Mouse (Mus musculus) ZHBTc4 (cell line): Measurements from ENCODE around the gene Cd320.
A peak's percentile ranks its signal among the peaks of the same experiment; 100 is the strongest.
"Not testable (repeated sequence)": the region's sequence is repeated elsewhere in the genome, so short reads cannot be mapped to it uniquely, and the experiment has no call there.

Experiments used
- DNase-seq: peaks from one replicate; pipeline ENCODE4 v3.0.0-alpha.2; 2011; ENCODE audit warnings: low read depth, low spot score

Gene Cd320

DNA sequence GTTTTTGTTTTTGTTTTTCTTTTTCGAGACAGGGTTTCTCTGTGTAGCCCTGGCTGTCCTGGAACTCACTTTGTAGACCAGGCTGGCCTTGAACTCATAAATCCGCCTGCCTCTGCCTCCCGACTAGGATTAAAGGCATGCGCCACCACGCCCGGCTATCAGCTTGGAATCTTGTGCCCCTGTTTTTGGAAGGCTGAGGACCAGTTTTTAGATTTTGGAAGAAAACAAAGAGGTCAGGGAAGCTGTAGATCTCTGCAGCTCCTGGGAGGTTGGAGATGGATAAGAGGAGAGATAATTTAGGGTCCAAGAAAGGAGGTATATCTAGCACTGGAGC lies 17.9 kb upstream of the Cd320 start:
- DNase-seq, result not testable (repeated sequence)

DNA sequence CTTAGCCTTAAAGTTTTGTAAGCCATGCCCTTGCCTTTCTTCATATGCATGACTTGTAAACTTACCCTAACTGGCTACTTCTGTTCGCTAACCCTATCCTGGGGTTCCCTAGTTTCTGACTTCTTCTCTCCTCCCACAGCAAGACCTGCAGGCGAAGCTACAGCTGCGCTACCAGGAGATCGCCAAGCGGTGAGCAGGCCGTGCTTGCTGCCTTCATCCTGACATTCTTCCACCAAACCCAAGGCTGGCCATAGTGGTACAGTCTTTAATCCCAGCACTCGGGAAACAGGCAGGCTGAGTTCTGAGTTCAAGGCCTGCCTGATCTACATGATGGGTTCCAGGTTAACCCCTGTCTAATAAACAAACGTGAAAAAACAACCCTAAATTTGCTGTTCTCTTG lies 17.4 kb upstream of the Cd320 start:
- DNase-seq, result no peak

DNA sequence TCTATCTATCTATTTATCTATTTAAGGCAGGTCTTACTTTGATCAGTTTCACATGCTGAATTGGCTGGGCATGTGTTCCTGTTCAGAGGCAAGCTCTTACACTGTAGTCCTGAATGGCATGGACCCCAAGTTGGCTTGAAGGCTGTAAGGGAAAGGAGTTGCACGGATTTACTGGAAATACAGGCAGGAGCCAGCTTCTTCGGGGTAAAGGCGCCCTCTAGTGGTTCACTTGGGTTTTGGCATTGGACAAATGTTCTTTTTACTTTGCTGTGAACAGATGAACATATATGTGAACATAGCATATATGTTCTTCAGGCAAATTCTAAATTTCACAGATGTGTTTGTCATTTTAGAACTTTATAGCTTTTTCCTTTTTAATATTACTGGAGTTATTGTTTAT lies 16.0 kb upstream of the Cd320 start:
- DNase-seq, result peak; percentile 85

DNA sequence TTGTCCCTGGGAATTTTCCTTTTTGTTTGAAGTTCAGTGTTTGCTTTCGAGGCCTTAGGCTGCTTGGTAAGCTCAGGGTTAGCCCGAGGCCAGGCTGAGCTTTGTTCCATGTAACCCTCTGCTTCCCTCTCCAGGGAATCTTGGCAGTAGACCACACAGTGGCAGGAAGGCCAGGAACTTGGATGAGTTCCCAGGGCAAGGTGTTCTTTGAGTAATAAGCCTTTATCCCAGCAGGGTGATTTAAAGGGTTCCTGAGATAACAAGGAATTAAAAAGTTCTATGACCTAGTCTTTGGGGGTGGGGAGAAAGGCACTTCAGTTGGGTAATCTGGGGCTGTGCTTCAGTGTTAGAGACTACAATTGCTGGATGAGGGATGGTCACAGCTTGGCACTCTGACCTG lies 14.0 kb upstream of the Cd320 start:
- no peak for DNase-seq

DNA sequence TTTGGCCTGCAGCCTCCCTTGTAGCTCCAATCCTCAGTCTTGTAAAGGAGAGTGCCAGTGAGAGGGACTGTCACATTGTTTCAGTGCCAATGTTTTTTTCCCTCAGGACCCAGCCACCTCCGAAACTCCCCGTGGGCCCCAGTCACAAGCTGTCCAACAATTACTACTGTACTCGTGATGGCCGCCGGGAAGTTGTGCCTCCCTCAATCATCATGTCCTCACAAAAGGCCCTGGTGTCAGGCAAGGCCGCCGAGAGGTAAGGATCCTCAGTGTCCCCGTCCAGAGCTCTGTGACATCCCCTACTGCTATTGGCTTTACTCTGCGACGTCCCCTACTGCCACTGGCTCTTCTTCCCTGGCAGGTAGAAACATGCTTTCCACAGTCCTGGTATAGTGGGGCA lies 13.3 kb upstream of the Cd320 start:
- DNase-seq, result no peak

DNA sequence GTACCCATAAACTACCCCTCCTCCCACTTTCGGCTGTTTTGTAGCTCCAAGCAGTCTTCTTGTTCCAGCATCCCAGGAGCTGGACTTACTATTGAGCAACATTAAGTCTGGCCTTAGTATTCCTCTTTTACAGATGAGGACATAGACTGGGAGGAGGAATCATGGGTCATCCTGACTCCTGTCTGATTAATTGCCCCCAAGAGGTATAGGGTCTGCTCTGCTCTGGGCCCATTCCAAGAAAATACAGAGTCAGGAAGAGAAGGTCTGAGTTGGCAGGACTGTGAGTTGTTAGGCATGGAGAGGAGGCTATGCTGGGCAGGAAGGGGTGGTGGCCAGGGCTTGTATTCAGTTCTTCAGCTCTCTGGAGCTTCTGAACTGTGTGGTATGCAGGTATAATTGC lies 1.3 kb downstream of the Cd320 start:
- DNase-seq, result no peak

DNA sequence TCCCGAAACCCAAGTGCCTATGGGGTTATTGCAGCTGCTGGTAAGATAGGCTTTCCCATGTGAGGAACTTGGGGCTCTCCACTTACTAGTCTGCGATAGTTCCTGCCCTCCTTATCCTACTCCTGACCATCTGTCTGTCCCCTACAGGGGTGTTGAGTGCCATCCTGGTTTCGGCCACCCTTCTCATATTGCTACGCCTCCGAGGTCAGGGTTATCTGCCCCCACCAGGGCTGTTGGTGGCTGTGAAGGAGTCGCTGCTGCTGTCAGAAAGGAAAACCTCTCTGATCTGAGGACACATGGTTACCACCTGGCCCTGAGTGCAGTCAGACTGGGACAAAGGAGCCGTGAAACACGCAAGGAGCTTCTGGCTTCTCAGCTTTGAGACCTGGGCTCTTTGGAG lies 5.2 kb downstream of the Cd320 start:
- no peak for DNase-seq

DNA sequence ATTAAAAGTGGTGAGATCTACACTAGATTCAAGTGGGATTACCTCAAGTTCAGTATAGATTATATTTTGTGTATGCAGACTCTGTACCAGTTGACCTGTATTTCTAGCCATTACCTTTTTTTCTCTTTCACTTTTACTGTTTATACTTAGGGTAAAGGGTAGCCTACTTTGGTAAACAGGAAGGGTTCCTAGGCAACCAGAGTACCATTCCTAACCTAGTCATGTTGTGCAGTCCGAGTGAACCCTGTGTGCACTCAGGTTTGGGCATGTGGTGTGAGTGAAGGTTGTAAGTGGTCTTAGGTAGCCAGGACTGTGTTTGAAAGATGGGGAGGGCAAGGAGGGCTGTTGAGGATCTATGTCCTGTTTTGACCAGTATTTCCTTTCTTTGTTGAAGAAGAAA lies 8.4 kb downstream of the Cd320 start:
- no peak for DNase-seq

DNA sequence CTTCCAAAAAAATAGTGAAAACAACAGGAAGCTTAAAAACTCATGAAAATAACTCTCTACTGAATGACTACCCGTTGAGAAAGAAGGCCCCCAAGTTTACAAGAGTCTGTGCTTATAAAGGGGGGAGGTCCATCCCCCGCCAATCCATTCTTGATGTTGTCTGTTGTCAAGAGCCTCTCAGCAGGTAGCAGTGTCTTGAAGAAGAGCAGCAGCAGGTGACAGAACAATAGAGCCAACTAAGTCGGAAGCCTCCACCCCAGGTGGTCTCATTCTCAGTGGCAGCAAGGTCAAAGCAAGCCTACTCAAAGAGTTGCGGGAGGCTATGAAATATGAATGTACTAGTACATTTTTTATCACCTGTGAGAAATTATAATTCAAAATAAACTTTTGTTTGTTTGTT lies 14.9 kb downstream of the Cd320 start:
- peak; percentile 69 for DNase-seq

DNA sequence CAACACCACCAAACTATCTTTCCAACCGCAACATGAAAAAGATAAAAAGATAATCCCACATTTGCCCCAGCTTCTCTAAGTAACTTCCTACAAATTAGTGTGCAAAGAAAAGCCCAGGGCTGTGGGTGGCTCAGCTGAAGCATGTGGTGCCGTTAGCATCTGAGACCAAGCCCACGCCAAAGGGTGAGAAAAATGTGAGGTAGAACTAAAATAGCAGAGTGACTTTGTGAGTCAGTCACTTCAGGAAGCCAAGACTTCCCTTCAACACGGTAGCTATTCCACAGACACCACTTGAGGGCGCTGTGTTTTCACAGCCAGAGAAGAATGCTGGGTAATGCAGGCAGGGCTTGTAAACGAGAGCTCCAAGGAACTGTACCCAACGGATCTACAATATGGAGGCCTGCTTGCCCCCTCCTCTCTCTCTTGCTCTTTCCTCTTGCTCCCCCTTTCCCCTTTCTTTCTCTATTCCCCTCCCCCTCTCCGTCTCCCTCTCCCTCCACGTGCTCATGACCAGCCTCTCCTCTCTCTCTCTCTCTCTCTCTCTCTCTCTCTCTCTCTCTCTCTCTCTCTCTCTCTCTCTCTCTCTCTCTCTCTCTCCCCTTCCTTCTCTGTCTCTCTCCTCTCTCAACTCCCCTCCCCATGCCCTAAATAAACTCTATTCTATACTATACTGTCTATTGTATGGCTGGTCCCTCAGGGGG lies 22.6 kb downstream of the Cd320 start:
- DNase-seq, result peak; percentile 92

DNA sequence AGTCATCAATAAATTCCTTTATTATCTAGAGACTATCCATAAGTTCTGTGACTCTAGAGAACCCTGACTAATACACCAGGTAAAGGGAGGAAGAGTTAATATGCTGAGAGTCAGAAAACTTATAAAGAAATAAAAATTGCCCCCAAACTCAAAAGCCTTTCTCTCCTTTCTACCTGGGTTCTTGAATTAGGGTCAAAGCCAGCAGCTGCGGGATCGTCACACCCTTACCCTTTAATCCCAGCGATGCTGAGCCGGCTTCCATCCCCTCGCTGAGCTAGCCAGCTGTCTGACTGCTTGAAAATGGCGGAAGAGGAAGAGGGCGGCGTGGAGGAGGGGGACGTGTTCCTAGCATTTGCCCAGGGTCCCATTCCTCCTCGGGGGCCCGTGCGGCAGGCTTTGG lies 30.6 kb downstream of the Cd320 start, which contains the start of gene Gm7029:
Gene Gm7029 (plus strand): TSS at position 301 of the 400 bp plus-strand sequence.
- not testable (repeated sequence) for DNase-seq

DNA sequence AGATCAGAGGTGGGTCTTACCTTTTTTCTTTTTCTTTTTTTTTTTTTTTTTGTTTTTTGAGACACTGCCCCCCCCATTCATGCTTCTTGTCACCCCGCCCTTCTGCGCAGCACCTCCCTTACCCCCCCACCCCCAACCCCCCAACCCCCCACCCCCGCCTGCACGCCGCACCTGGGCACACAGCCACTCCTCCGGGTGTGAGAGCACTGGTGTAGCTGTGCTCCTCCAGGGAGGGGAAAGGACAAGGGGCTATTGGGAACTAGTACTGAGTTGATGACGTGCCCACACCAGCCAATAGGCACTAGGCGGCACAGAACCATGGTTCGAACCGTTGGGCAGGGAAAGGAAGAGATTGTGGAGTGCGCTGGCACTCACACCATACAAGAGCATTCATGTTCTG lies 31.5 kb downstream of the Cd320 start:
- DNase-seq, result peak; percentile 41

DNA sequence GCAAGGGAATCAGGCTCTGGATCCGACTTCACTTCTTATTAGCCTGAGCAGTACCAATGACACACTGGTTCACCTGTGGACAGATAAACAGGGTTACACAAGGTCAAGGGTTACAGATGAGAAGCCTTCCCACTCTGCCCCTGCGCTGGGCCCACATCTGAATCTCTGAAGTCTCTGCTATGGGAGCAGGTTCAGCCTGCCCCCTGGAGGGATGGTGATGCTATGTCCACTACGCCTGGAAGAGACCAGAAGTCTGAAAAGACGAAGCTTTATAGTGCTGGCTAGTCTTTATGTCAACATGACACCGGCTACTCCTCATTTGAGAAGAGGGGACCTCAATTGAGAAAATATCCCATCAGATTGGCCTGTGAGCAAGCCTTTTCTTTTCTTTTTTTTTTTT lies 32.9 kb downstream of the Cd320 start:
- DNase-seq, result peak; percentile 73

DNA sequence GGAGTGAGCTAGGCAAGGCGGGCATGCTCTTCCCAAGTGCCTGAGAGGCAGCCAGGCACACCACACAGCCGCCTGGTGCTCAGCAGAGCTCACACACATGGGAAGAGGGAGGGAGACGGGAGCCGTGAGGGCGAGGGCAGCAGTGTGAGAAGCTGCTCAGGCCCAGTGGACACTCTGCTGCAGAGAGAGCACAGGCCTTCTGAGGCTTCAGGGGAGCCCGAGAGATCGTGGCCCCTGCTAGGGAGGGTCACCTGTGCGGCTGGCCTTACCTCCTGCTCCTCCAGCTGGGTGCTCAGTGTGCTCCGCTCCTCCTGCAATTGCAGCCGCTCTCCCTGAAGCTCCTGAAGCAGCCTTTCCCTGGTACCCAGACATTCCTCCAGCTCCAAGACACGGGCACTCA lies 41.4 kb downstream of the Cd320 start:
- not testable (repeated sequence) for DNase-seq

DNA sequence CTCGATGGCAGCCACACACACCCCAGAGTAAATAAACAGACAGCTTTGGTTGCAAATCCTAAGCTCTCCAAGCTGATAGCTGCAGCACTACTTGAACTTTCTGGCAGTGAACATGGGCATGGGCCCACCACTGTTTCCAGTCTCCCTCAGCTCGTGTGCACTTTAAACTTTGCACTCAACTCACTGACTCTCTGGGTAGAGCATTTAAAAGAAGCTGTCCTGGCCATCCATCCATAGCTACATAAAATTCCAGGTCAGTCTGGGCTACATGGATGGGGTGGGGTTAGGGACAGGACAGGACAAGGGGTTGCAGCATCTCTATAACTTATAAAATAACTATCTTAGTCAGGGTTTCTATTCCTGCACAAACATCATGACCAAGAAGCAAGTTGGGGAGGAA lies 44.9 kb downstream of the Cd320 start:
- not testable (repeated sequence) for DNase-seq

DNA sequence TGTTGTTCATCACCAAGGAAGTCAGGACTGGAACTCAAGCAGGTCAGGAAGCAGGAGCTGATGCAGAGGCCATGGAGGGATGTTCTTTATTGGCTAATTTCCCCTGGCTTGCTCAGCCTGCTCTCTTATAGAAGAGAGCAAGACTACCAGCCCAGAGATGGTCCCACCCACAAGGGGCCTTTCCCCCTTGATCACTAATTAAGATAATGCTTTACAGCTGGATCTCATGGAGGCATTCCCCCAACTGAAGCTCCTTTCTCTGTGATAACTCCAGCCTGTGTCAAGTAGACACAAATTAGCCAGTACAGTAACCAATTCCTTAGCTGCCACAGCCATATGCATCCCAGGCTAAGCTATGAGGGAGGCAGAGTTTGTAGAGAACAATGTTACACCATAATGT lies 45.3 kb downstream of the Cd320 start:
- not testable (repeated sequence) for DNase-seq

DNA sequence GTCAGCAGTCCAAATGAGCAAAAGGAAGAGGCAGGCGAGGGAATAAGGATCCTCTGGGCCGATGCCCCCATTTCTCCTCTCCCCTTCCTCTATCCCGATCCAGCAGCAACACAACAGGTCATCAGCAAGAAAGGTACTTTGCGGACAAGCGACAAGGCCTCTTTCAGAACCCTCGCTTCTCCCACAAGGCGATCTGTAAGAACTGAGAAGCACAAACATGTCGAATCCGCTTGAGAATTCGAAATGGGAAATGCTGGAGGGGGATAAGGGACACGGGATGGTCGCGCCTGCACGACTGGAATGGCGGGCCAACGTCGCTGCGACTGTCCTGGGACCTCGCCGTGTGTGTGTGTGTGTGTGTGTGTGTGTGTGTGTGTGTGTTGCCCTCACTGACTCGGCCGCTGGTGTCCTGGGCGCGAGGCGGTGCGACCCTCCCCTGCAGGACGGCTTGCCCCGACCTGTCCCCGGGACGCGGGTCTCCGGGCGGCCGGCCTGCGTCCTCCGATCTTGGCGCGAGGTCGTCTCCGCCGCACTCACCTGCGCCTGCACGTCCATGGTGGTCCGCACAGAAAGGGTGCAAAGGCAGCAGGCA lies 47.1 kb downstream of the Cd320 start:
- DNase-seq, result not testable (repeated sequence)

DNA sequence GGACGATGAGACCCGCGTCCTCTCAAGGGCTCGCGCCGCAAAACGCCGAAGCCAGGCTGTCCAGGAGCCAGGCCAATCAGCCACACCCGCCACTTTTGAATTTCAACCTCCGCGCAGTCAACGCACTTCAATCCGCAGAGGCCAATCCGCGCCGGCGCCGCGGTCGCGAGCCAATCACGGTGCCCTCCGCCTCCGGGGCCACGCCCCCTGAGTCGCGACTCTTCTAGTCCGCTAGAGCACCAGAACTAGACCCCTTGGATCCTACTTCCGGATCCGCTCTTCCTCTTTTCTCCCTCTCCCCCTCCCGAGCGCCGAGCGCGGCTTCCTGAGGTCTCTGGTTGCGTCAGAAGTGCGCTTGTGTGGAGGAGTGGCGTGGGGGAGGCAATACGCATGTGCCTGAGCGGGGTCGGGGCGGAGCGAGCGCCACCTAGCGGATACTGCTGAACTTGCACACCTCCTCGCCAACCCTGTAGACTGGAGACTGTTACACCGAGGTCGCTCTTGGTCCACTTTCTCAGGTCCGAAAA lies 47.7 kb downstream of the Cd320 start, which contains the start of gene Kifc1:
Gene Kifc1 (minus strand): TSS at position 129 of the 527 bp plus-strand sequence.
- DNase-seq, result peak; percentile 100

DNA sequence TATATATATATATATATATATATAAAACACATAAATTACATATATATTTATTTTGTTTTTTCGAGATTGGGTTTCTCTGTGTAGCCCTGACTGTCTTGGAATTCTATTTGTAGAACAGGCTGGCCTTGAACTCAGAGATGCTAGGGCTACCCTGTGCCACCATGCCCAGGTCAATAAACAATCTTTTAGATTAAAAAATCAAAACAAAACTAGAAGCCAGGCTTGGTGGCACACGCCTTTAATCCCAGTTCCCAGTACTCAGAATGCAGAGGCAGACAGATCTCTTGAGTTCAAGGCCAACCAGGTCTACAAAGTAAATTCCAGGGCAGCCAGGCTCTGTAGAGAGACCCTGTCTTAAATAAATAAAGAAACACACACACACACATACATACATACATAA lies 48.5 kb downstream of the Cd320 start:
- no peak for DNase-seq

DNA sequence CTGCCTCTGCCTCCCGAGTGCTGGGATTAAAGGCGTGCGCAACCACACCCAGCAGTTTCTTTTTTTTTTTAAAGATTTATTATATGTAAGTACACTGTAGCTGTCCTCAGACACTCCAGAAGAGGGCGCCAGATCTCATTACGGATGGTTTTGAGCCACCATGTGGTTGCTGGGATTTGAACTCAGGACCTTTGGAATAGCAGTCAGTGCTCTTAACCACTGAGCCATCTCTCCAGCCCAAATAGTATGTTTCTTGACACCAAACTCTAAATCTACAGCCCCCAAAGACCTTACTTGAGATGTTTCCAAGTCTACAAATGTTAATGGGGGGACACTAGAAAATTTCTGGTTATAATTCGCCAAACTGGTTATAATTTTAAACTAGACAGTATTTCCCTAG lies 49.0 kb downstream of the Cd320 start:
- DNase-seq, result not testable (repeated sequence)

DNA sequence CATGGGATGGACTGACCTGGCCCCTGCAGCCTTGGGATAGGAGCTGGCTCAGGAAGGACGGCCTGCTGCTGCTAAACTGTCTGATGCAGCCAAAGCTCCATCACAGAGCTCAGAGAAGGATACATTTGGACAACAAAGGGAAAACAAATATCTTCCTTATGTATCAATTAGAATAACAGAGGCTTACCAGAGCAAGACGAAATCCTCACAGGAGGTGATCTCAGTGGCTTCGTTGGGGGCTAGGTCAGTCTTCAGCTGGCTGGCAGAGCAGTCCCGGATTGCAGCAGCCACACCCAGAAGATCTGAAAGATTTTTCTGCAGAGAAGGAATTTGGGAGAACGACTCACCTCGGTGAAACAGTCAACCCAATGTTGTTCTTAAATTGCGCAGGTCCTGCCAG lies 49.5 kb downstream of the Cd320 start:
- DNase-seq, result peak; percentile 93

DNA sequence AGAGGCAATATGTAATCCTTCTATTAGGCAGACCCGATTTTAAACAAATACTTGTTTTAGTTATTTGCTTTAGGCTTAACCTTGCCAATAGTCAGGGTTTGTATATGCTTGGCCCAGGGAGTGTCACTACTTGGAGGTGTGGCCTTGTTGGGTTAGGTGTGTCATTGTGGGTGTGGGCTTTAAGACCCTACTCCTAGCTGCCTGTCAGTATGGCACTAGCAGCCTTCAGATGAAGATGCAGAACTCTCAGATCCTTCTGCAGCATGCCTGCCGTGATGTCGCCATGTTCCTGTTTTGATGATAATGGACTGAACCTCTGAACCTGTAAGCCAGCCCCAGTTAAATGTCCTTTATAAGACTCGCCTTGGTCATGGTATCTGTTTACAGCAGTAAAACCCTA lies 50.1 kb downstream of the Cd320 start:
- DNase-seq, result peak; percentile 59

DNA sequence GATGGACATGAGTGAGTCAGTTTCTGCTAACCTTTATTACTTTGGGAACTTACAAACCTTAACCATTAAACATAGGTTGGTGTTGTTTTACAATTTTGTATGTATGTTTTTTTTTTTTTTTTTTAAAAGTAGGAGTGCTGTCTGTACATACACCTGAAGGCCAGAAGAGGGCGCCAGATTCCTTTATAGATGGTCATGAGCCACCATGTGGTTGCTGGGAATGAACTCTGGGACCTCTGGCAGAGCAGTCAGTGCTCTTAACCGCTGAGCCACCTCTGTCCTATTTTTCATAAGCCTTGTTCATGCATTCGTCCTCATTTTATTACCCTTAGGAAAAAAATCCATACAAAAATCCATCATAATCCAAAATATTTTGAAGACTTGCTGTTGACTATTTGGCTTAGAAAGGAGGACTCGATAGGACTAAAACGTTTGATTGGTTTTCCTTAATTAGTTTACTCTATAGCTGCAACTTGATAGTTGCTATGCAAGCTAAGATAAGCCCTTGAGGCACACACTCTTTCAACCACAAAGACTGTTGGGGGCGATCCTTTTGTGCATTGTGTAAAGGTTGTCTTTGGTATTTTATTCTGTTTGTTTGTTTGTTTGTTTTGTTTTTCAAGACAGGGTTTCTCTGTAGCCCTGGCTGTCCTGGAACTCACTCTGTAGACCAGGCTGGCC lies 54.4 kb downstream of the Cd320 start:
- DNase-seq, result peak; percentile 90
